ENCODE assay signal across 8 mouse cellular contexts in genomic region chr17:53478066-53478857, GRCm38 (mm10). TPM values are rescaled to one million over a fixed set of nuclear protein-coding genes. Genes with fewer than 3 reads are reported as not detected.
DNase-seq lines count a peak whose midpoint lies in the region; ATAC-seq and TF ChIP-seq lines count a peak whose summit lies in the region.

No protein-coding gene starts in this region.

- no peak for DNase-seq in heart, postnatal 25 days (ENCODE audit: low spot score)
- DNase-seq in hindbrain, embryonic 14.5 days (ENCODE audit: low spot score) = no peak
- DNase-seq in right cerebral cortex, postnatal 36 days (ENCODE audit: low spot score in 2 of 2) = no peak
- DNase-seq in gastrocnemius, postnatal 36 days = no peak
- DNase-seq in right cerebral cortex, postnatal 4 days = no peak

- ATAC-seq in heart, embryonic 14.5 days (ENCODE audit: insufficient number of reproducible peaks, insufficient read depth, low FRiP score, low read depth) = no peak; the same call in 1 of the 2 replicates
- no peak; the same call in 1 of the 2 replicates for ATAC-seq in hindbrain, embryonic 14.5 days (ENCODE audit: low FRiP score)
- peak; percentile 26 for ATAC-seq in megakaryocyte progenitor cell, adult 5-6 weeks (replicated peaks; ENCODE audit: poor library complexity)

- peak overlapping the region; percentile 77 to 91 for H3K4me3 ChIP-seq in heart, embryonic 14.5 days (ENCODE audit: control insufficient read depth in 1 of 2, insufficient read depth in 1 of 2, low read depth in 1 of 2, low read length in 2 of 2)
- peak overlapping the region; percentile 76 for H3K4me3 ChIP-seq in bone marrow macrophage, adult 2 months (ENCODE audit: insufficient read depth, low read length)
- H3K4me3 ChIP-seq in hindbrain, embryonic 14.5 days (replicated peaks; ENCODE audit: low read length) = peak overlapping the region; percentile 98

- H3K4me1 ChIP-seq in heart, embryonic 14.5 days (ENCODE audit: control insufficient read depth in 2 of 2, insufficient read depth in 2 of 2, low read length in 2 of 2) = peaks cover 2 to 24% of the 10 kb centered on the region in 2 experiments
- H3K4me1 ChIP-seq in bone marrow macrophage, adult 2 months (ENCODE audit: control insufficient read depth, insufficient read depth, low read length) = peaks cover 25% of the 10 kb centered on the region
- H3K4me1 ChIP-seq in hindbrain, embryonic 14.5 days (replicated peaks; ENCODE audit: control insufficient read depth, insufficient read depth, low read length) = peaks cover 27% of the 10 kb centered on the region

- H3K27me3 ChIP-seq in heart, embryonic 14.5 days (ENCODE audit: control insufficient read depth, insufficient read depth, low read length) = no peaks in the 10 kb centered on the region
- H3K27me3 ChIP-seq in hindbrain, embryonic 14.5 days (ENCODE audit: control insufficient read depth, insufficient read depth, low read length) = no peaks in the 10 kb centered on the region

- TF ChIP-seq POLR2A in bone marrow macrophage, adult 2 months (IDR thresholded peaks at IDR 0.05; ENCODE audit: borderline replicate concordance, low read depth, low read length) = no peak

- no peaks in the 10 kb centered on the region for H3K36me3 ChIP-seq in heart, embryonic 14.5 days (ENCODE audit: control insufficient read depth, insufficient read depth, low read length)
- H3K36me3 ChIP-seq in hindbrain, embryonic 14.5 days (replicated peaks; ENCODE audit: control insufficient read depth, insufficient read depth) = no peaks in the 10 kb centered on the region

- no peaks in the 10 kb centered on the region for H3K9me3 ChIP-seq in heart, embryonic 14.5 days (ENCODE audit: control insufficient read depth, low read length)
- H3K9me3 ChIP-seq in hindbrain, embryonic 14.5 days (ENCODE audit: control insufficient read depth, low read length) = no peaks in the 10 kb centered on the region

- peak overlapping the region; percentile 89 for H3K9ac ChIP-seq in heart, embryonic 14.5 days (ENCODE audit: low read length)
- H3K9ac ChIP-seq in hindbrain, embryonic 14.5 days = peak overlapping the region; percentile 84

- WGBS in heart, embryonic 14.5 days = 4% methylated on average over 15 of the region's 15 CpGs
- WGBS in hindbrain, embryonic 14.5 days = 12% methylated on average over 15 of the region's 15 CpGs

- 0 out of 2 replicates have a peak, but pooled peaks have one; percentile 18 for TF ChIP-seq CTCF in bone marrow macrophage, adult 2 months (IDR thresholded peaks at IDR 0.05; ENCODE audit: low read depth, low read length)

- intact Hi-C loops in heart, postnatal 25 days (cut with DNase I) = loop anchor here (2.0 to 5.0 kb wide), 2 partner anchors 91 to 209 kb away; partner anchors contain the start of gene Sgo1
- intact Hi-C loops in gastrocnemius, postnatal 36 days (cut with DNase I) = no loop called here

- peak overlapping the region; percentile 96 to 99 for H3K27ac ChIP-seq in heart, embryonic 14.5 days (replicated peaks in 1 of 2; ENCODE audit: control insufficient read depth in 1 of 2, insufficient read depth in 1 of 2, low read depth in 2 of 2, low read length in 2 of 2)
- peak overlapping the region; percentile 85 for H3K27ac ChIP-seq in bone marrow macrophage, adult 2 months (ENCODE audit: insufficient read depth, low read depth, low read length)
- H3K27ac ChIP-seq in hindbrain, embryonic 14.5 days = peak overlapping the region; percentile 99

- peak overlapping the region; percentile 78 for H3K4me2 ChIP-seq in heart, embryonic 14.5 days (ENCODE audit: low read length)
- peak overlapping the region; percentile 70 for H3K4me2 ChIP-seq in hindbrain, embryonic 14.5 days (replicated peaks)

RNA-seq across cellular contexts. Expression of gene Rab5a, which starts 0.8 kb away (rescaled TPM):
- polyA plus RNA-seq in heart, embryonic 14.5 days (2014; fragmentation: Nextera tagmentation; extraction: Ambion mirVana) = 79.3 and 80.4 TPM in 2 replicates
- total RNA-seq in heart, postnatal 25 days (2021) = 10 to 100 TPM; 50.7 to 55.2 TPM
- 68.4 and 70.5 TPM in 2 replicates for polyA plus RNA-seq in bone marrow macrophage, adult 2 months (2012; ENCODE audit: insufficient read depth, insufficient read length, missing spikeins)
- 122 and 134 TPM in 2 replicates for polyA plus RNA-seq in hindbrain, embryonic 14.5 days (2014; fragmentation: Nextera tagmentation; extraction: Ambion mirVana)
- total RNA-seq in megakaryocyte progenitor cell, adult 5-6 weeks (2015) = 59.6 and 62.4 TPM in 2 replicates
- total RNA-seq in megakaryocyte progenitor cell, adult 5-6 weeks (2017) = 58.3 and 63.2 TPM in 2 replicates
- 10 to 100 TPM; 39.9 to 42.9 TPM for total RNA-seq in gastrocnemius, postnatal 36 days (2021)

RNA-seq across cellular contexts. Expression of gene Efhb, which starts 15.1 kb away (rescaled TPM):
- 0.38 and 0.42 TPM in 2 replicates for polyA plus RNA-seq in heart, embryonic 14.5 days (2014; fragmentation: Nextera tagmentation; extraction: Ambion mirVana)
- total RNA-seq in heart, postnatal 25 days (2021) = under 1 TPM; 0.06 to 0.10 TPM
- polyA plus RNA-seq in bone marrow macrophage, adult 2 months (2012; ENCODE audit: insufficient read depth, insufficient read length, missing spikeins) = not detected in 2 replicates
- polyA plus RNA-seq in hindbrain, embryonic 14.5 days (2014; fragmentation: Nextera tagmentation; extraction: Ambion mirVana) = 0.83 and 1.4 TPM in 2 replicates
- not detected in 2 replicates for total RNA-seq in megakaryocyte progenitor cell, adult 5-6 weeks (2015)
- total RNA-seq in megakaryocyte progenitor cell, adult 5-6 weeks (2017) = 0.07 TPM in 1 of 2 replicates, not detected in the other
- under 1 TPM; 0.17 to 0.18 TPM for total RNA-seq in gastrocnemius, postnatal 36 days (2021)
